Mouse (Mus musculus) myocyte (in vitro differentiated cells): ENCODE results near the gene Selp. TPM values are rescaled to one million over a fixed set of nuclear protein-coding genes. Genes with fewer than 3 reads are reported as not detected.
A peak's percentile ranks its signal among the peaks of the same experiment; 100 is the strongest.

Source experiments
- H3K27me3 ChIP-seq: one replicate; pipeline ENCODE4 v1.6.1; 2011; ENCODE audit not compliant: control insufficient read depth, insufficient read depth, insufficient read length
- H3K36me3 ChIP-seq: one replicate; pipeline ENCODE4 v1.6.1; 2011; ENCODE audit not compliant: control insufficient read depth, insufficient read depth
- H3K4me2 ChIP-seq: one replicate; pipeline ENCODE4 v1.6.1; 2011; ENCODE audit warnings: low read depth, control low read depth
- H3K4me3 ChIP-seq: one replicate; pipeline ENCODE4 v1.5.1; 2011; ENCODE audit warnings: mild to moderate bottlenecking, control low read depth, moderate library complexity
- H3K79me2 ChIP-seq: one replicate; pipeline ENCODE4 v1.6.1; 2011; ENCODE audit not compliant: control insufficient read depth, insufficient read depth
- H3ac ChIP-seq: one replicate; pipeline ENCODE4 v1.6.1; 2011; ENCODE audit not compliant: control insufficient read depth, insufficient read length
- CEBPB ChIP-seq: IDR thresholded peaks from 2 replicates; pipeline ENCODE4 v1.6.1; 2011; ENCODE audit warnings: mild to moderate bottlenecking, moderate library complexity; ENCODE audit not compliant: poor library complexity, insufficient read depth, severe bottlenecking
- E2F4 ChIP-seq: IDR thresholded peaks from one replicate; pipeline ENCODE4 v1.6.1; 2011; ENCODE audit warnings: mild to moderate bottlenecking, control low read depth, moderate library complexity; ENCODE audit not compliant: insufficient read depth
- MAX ChIP-seq: IDR thresholded peaks from one replicate; pipeline ENCODE4 v1.6.1; 2011; ENCODE audit warnings: low read depth, mild to moderate bottlenecking, control low read depth
- MYOD1 ChIP-seq, 3 experiments: IDR thresholded peaks; one replicate each; pipeline ENCODE4 v1.6.1; 2011; ENCODE audit warnings: control low read depth in 2 of 3, low read depth in 2 of 3, mild to moderate bottlenecking in 2 of 3, moderate library complexity in 1 of 3; ENCODE audit not compliant: insufficient read length in 2 of 3, control insufficient read depth in 1 of 3
- MYOG ChIP-seq, 3 experiments: IDR thresholded peaks; one replicate each; pipeline ENCODE4 v1.6.1; 2011; ENCODE audit warnings: control low read depth in 2 of 3, low read depth in 2 of 3, mild to moderate bottlenecking in 2 of 3; ENCODE audit not compliant: insufficient read length in 2 of 3, control insufficient read depth in 1 of 3, insufficient read depth in 1 of 3
- POLR2A ChIP-seq: IDR thresholded peaks from one replicate; pipeline ENCODE4 v1.6.1; 2011; ENCODE audit warnings: low read depth, mild to moderate bottlenecking, control low read depth, moderate library complexity; ENCODE audit not compliant: insufficient read length
- POLR2AphosphoS2 ChIP-seq: IDR thresholded peaks from one replicate; pipeline ENCODE4 v1.6.1; 2011; ENCODE audit warnings: low read depth, control low read depth; ENCODE audit not compliant: insufficient read length
- REST ChIP-seq: IDR thresholded peaks from one replicate; pipeline ENCODE4 v1.6.1; 2011; ENCODE audit warnings: mild to moderate bottlenecking, control low read depth, moderate library complexity; ENCODE audit not compliant: insufficient read depth, insufficient read length
- SRF ChIP-seq: IDR thresholded peaks from one replicate; pipeline ENCODE4 v1.6.1; 2011; ENCODE audit warnings: low read depth; ENCODE audit not compliant: control insufficient read depth, insufficient read length
- TCF12 ChIP-seq: IDR thresholded peaks from one replicate; pipeline ENCODE4 v1.6.1; 2011; ENCODE audit warnings: mild to moderate bottlenecking, control low read depth; ENCODE audit not compliant: poor library complexity, insufficient read depth, severe bottlenecking
- TCF3 ChIP-seq: IDR thresholded peaks from one replicate; pipeline ENCODE4 v1.6.1; 2011; ENCODE audit warnings: low read depth, control low read depth; ENCODE audit not compliant: insufficient read length
- USF1 ChIP-seq: IDR thresholded peaks from one replicate; pipeline ENCODE4 v1.6.1; 2011; ENCODE audit warnings: low read depth, mild to moderate bottlenecking, control low read depth, moderate library complexity
- polyA plus RNA-seq: library from polyadenylated mRNA; unstranded; fragments of >200 nt; fragmentation: generic; extraction: Trizol; gene quantifications from one replicate; pipeline ENCODE4 v1.2.1, GENCODE M21; 2012; ENCODE audit warnings: missing spikeins

The Selp gene
- polyA plus RNA-seq, 1 experiment, result 0.14 TPM

GRCm38 (mm10) chr1:164120777-164121158 lies 5.7 kb downstream of the Selp start:
- H3K4me2 ChIP-seq, result no peak overlapping the region
- H3K4me3 ChIP-seq, result no peak overlapping the region
- no peak for TF ChIP-seq SRF
- TF ChIP-seq MYOD1 (IDR thresholded peaks at IDR 0.05; ENCODE audit: control insufficient read depth in 1 of 3, insufficient read length in 2 of 3, low read depth in 2 of 3), result no peak
- no peak for TF ChIP-seq POLR2AphosphoS2
- no peak for TF ChIP-seq CEBPB
- no peak for TF ChIP-seq USF1
- no peak for TF ChIP-seq MAX
- TF ChIP-seq POLR2A, result no peak
- no peak for TF ChIP-seq TCF12
- TF ChIP-seq MYOG (IDR thresholded peaks at IDR 0.05; ENCODE audit: control insufficient read depth in 1 of 3, insufficient read depth in 1 of 3, insufficient read length in 2 of 3, low read depth in 2 of 3), result no peak
- no peak for TF ChIP-seq REST
- no peak for TF ChIP-seq TCF3
- TF ChIP-seq E2F4, result no peak
- H3K36me3 ChIP-seq, result no peaks in the 10 kb centered on the region
- no peaks in the 10 kb centered on the region for H3K79me2 ChIP-seq
- no peak overlapping the region for H3ac ChIP-seq
- H3K27me3 ChIP-seq, result no peaks in the 10 kb centered on the region

GRCm38 (mm10) chr1:164123836-164124235 lies 8.8 kb downstream of the Selp start:
- no peaks in the 10 kb centered on the region for H3K27me3 ChIP-seq
- TF ChIP-seq TCF12 (no peak), REST (no peak), POLR2AphosphoS2 (no peak), E2F4 (no peak), TCF3 (no peak), USF1 (no peak), POLR2A (no peak), CEBPB (no peak), SRF (no peak), MYOG (IDR thresholded peaks at IDR 0.05; ENCODE audit: control insufficient read depth in 1 of 3, insufficient read depth in 1 of 3, insufficient read length in 2 of 3, low read depth in 2 of 3) (no peak)
- H3K36me3 ChIP-seq, result no peaks in the 10 kb centered on the region
- no peak overlapping the region for H3K4me3 ChIP-seq
- H3K4me2 ChIP-seq, result no peak overlapping the region
- H3ac ChIP-seq, result no peak overlapping the region
- H3K79me2 ChIP-seq, result no peaks in the 10 kb centered on the region

- Histone ChIP-seq H3K4me2 (no peak overlapping the region), H3K4me3 (no peak overlapping the region), H3K27me3 (no peaks in the 10 kb centered on the region), H3ac (no peak overlapping the region), H3K79me2 (no peaks in the 10 kb centered on the region), H3K36me3 (no peaks in the 10 kb centered on the region)
- TF ChIP-seq POLR2A, result no peak
These were observed 14.9 kb downstream of the Selp start for GRCm38 (mm10) chr1:164130013-164130412.

GRCm38 (mm10) chr1:164132609-164133008 lies 17.5 kb downstream of the Selp start:
- TF ChIP-seq TCF12 (no peak), POLR2A (no peak)
- Histone ChIP-seq H3K4me2 (no peak overlapping the region), H3K27me3 (no peaks in the 10 kb centered on the region)

GRCm38 (mm10) chr1:164134101-164134500 lies 19.0 kb downstream of the Selp start:
- Histone ChIP-seq H3K27me3 (no peaks in the 10 kb centered on the region), H3K36me3 (no peaks in the 10 kb centered on the region), H3K4me2 (no peak overlapping the region), H3K4me3 (no peak overlapping the region), H3ac (no peak overlapping the region), H3K79me2 (no peaks in the 10 kb centered on the region)
- TF ChIP-seq MYOG (IDR thresholded peaks at IDR 0.05; ENCODE audit: control insufficient read depth in 1 of 3, insufficient read depth in 1 of 3, insufficient read length in 2 of 3, low read depth in 2 of 3) (no peak), TCF12 (no peak), POLR2A (no peak), MAX (no peak), SRF (no peak), CEBPB (no peak), POLR2AphosphoS2 (no peak), MYOD1 (IDR thresholded peaks at IDR 0.05; ENCODE audit: control insufficient read depth in 1 of 3, insufficient read length in 2 of 3, low read depth in 2 of 3) (no peak), USF1 (no peak), TCF3 (no peak), REST (no peak), E2F4 (no peak)

More at GRCm38 (mm10) chr1:164132609-164133008, 17.5 kb downstream of the Selp start:
- no peaks in the 10 kb centered on the region for H3K79me2 ChIP-seq
- H3ac ChIP-seq, result no peak overlapping the region
- H3K36me3 ChIP-seq, result no peaks in the 10 kb centered on the region
- no peak overlapping the region for H3K4me3 ChIP-seq

GRCm38 (mm10) chr1:164135360-164135759 lies 20.3 kb downstream of the Selp start:
- no peaks in the 10 kb centered on the region for H3K79me2 ChIP-seq
- no peak overlapping the region for H3ac ChIP-seq
- H3K27me3 ChIP-seq, result no peaks in the 10 kb centered on the region
- TF ChIP-seq USF1 (no peak), MYOG (IDR thresholded peaks at IDR 0.05; ENCODE audit: control insufficient read depth in 1 of 3, insufficient read depth in 1 of 3, insufficient read length in 2 of 3, low read depth in 2 of 3) (no peak), POLR2AphosphoS2 (no peak), TCF12 (no peak), POLR2A (no peak), MAX (no peak), REST (no peak), CEBPB (no peak), TCF3 (no peak), SRF (no peak), MYOD1 (IDR thresholded peaks at IDR 0.05; ENCODE audit: control insufficient read depth in 1 of 3, insufficient read length in 2 of 3, low read depth in 2 of 3) (no peak), E2F4 (no peak)
- no peak overlapping the region for H3K4me3 ChIP-seq
- H3K4me2 ChIP-seq, result peak overlapping the region; percentile 74
- H3K36me3 ChIP-seq, result no peaks in the 10 kb centered on the region
